Mouse (Mus musculus) C2C12 (cell line): ENCODE data around the gene Il31ra. TPM values are rescaled to one million over a fixed set of nuclear protein-coding genes. Genes with fewer than 3 reads are reported as not detected.
A peak's percentile ranks its signal among the peaks of the same experiment; 100 is the strongest.

Source experiments
- H3K27me3 ChIP-seq: one replicate; pipeline ENCODE4 v1.6.1; 2011; ENCODE audit not compliant: control insufficient read depth, insufficient read depth, insufficient read length
- H3K36me3 ChIP-seq: one replicate; pipeline ENCODE4 v1.6.1; 2011; ENCODE audit not compliant: control insufficient read depth, insufficient read depth
- H3K4me3 ChIP-seq: one replicate; pipeline ENCODE4 v1.5.1; 2011; ENCODE audit warnings: mild to moderate bottlenecking, control low read depth; ENCODE audit not compliant: poor library complexity, insufficient read depth, severe bottlenecking
- H3K79me2 ChIP-seq: one replicate; pipeline ENCODE4 v1.6.1; 2011; ENCODE audit not compliant: control insufficient read depth, insufficient read depth
- H3K79me3 ChIP-seq: one replicate; pipeline ENCODE4 v1.6.1; 2011; ENCODE audit warnings: low read depth, control low read depth
- H3ac ChIP-seq: one replicate; pipeline ENCODE3; 2011; ENCODE audit warnings: low read depth; ENCODE audit not compliant: control insufficient read depth, insufficient read length
- CEBPB ChIP-seq: IDR thresholded peaks from one replicate; pipeline ENCODE4 v1.6.1; 2011; ENCODE audit warnings: low read depth, mild to moderate bottlenecking, control low read depth, moderate library complexity
- CTCF ChIP-seq: IDR thresholded peaks from one replicate; pipeline ENCODE4 v1.5.1; 2011; ENCODE audit not compliant: control insufficient read depth, insufficient read depth, insufficient read length
- FOSL1 ChIP-seq: IDR thresholded peaks from one replicate; pipeline ENCODE4 v1.8.0; 2011; ENCODE audit warnings: mild to moderate bottlenecking, low read length; ENCODE audit not compliant: poor library complexity, insufficient read depth, severe bottlenecking
- MAX ChIP-seq: IDR thresholded peaks from one replicate; pipeline ENCODE4 v1.6.1; 2011; ENCODE audit warnings: mild to moderate bottlenecking, control low read depth
- MYOD1 ChIP-seq: IDR thresholded peaks from one replicate; pipeline ENCODE4 v1.6.1; 2011; ENCODE audit warnings: low read depth; ENCODE audit not compliant: control insufficient read depth, insufficient read length
- MYOG ChIP-seq: IDR thresholded peaks from one replicate; pipeline ENCODE4 v1.6.1; 2011; ENCODE audit not compliant: control insufficient read depth, insufficient read length; ENCODE audit errors: extremely low read depth
- USF1 ChIP-seq: IDR thresholded peaks from one replicate; pipeline ENCODE4 v1.6.1; 2011; ENCODE audit warnings: low read depth, mild to moderate bottlenecking, control low read depth, moderate library complexity
- polyA plus RNA-seq: library from polyadenylated mRNA; unstranded; fragments of >200 nt; fragmentation: generic; extraction: Trizol; gene quantifications from one replicate; pipeline ENCODE4 v1.2.1, GENCODE M21; 2012; ENCODE audit warnings: missing spikeins

Gene Il31ra
- polyA plus RNA-seq, 1 experiment = not detected

DNA sequence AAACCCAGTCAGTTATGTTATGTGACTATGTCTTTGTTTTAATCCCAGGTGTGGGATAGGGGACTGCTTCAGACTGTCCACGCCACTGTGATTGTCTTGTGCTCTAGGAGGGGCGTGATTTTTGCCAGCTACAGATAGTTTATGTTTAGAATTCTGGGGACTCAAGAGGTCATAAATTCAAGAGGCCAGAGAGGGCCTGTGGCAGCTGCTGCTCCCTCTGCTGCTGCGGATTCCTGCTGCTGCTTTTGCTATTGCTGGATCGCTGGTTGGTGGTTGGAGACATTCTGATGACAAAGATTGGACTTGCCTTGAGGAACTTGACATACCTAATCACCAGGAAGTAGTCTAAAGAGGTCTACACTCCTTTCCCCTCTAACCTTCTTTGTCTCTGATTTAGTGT, 57.5 kb downstream of the Il31ra start:
- Histone ChIP-seq H3K36me3 (no peaks in the 10 kb centered on the region), H3K79me2 (no peaks in the 10 kb centered on the region), H3K27me3 (no peaks in the 10 kb centered on the region), H3K79me3 (no peaks in the 10 kb centered on the region), H3K4me3 (no peak overlapping the region), H3ac (no peak overlapping the region)
- TF ChIP-seq CTCF = no peak
- TF ChIP-seq MYOD1 = no peak
- TF ChIP-seq MAX = no peak
- no peak for TF ChIP-seq MYOG
- TF ChIP-seq FOSL1 = no peak
- no peak for TF ChIP-seq USF1
- no peak for TF ChIP-seq CEBPB

DNA sequence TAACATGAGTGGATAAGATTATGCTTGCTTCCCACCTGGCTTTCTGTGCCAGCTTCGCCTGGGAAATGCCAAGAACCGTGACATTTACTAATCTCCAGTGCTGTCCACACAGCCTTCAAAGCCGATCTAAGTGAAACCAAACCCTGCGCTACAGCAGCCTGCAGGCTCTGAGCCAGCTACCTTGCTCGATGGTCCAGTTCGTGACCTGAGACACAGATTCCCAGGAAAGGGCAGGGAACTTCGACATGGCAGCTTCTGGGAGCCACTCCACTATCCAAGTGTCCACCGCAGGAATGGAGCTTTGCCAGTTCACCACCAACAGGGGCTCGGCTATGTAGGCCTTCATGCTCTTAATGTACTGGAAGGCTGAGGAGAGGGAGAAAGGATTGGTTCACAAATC, 60.6 kb downstream of the Il31ra start:
- H3ac ChIP-seq = no peak overlapping the region
- H3K4me3 ChIP-seq = no peak overlapping the region
- no peaks in the 10 kb centered on the region for H3K27me3 ChIP-seq
- no peaks in the 10 kb centered on the region for H3K79me3 ChIP-seq
- no peaks in the 10 kb centered on the region for H3K79me2 ChIP-seq
- no peaks in the 10 kb centered on the region for H3K36me3 ChIP-seq
- TF ChIP-seq MYOD1 (no peak), MAX (no peak), FOSL1 (no peak), MYOG (no peak), CTCF (no peak), CEBPB (no peak), USF1 (no peak)

DNA sequence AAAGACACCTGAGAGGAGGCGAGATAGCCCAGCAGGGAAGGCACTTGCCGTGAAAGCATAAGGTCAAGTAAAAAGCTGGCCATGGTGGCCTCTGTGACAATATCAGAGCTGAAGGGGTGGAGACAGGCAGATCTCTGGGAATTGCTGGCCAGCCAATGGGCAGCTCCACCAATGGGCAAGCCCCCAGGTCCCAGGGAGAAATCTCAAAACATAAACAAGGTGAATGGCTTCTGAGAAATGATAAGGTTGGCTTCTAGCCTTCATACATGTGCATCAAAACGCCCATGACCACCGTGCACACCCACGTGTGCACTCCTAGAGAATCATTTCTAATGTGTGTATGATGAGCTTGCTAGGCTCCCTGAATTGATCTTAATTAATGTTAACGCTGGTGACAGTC, 61.9 kb downstream of the Il31ra start:
- TF ChIP-seq CTCF = no peak
- TF ChIP-seq FOSL1 = no peak
- no peak for TF ChIP-seq USF1
- Histone ChIP-seq H3ac (no peak overlapping the region), H3K79me2 (no peaks in the 10 kb centered on the region)

DNA sequence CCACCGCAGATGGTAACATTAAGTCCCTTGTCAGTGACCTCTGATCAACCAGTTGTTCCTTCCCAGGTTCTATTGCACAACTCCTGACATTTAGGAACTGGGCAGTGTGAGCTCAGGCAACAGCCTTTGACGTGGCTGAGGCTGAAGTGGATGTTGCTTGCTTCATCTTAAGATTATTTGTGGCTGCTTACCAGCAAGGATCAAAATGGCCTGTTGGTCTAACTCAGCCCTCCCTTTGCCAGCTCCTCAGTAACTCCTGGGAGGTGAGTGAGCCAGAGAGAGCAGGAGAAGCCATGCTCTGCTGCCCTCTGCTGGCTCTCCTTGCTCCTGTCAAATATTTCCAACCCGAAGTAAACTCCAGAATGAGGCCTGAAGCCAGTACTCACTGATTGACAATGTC, 64.3 kb downstream of the Il31ra start:
- TF ChIP-seq CEBPB (peak; percentile 68), FOSL1 (no peak), CTCF (peak; percentile 61)
- no peak overlapping the region for H3ac ChIP-seq

More for the DNA sequence above, 61.9 kb downstream of the Il31ra start:
- H3K27me3 ChIP-seq = no peaks in the 10 kb centered on the region
- no peaks in the 10 kb centered on the region for H3K79me3 ChIP-seq
- no peak overlapping the region for H3K4me3 ChIP-seq
- no peaks in the 10 kb centered on the region for H3K36me3 ChIP-seq

DNA sequence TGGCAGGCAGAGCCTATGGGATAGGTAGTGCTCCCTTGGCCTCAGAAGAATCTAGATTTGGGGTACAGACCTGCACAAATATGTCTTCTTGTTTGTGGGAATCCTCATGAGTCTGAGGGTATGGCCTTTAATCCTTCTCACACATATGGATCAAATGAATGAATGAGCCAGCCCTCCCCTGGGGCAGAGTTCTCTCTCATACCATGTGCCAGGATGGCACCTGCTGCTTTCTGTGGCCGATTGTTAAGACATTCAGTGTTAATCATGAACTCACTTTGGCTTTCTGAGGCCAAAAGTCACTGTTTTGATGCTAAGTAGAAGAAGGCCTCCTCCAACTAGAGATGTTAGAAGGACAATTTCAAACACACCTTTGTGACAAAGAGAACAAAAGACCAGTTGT, 67.0 kb downstream of the Il31ra start:
- no peak for TF ChIP-seq MYOG
- TF ChIP-seq USF1 = no peak
- no peak for TF ChIP-seq CTCF
- TF ChIP-seq FOSL1 = no peak
- TF ChIP-seq MYOD1 = no peak
- TF ChIP-seq CEBPB = no peak
- TF ChIP-seq MAX = no peak
- H3K36me3 ChIP-seq = no peaks in the 10 kb centered on the region
- H3K4me3 ChIP-seq = no peak overlapping the region
- H3K27me3 ChIP-seq = no peaks in the 10 kb centered on the region
- H3K79me2 ChIP-seq = no peaks in the 10 kb centered on the region
- H3K79me3 ChIP-seq = no peaks in the 10 kb centered on the region
- no peak overlapping the region for H3ac ChIP-seq

More for the DNA sequence above, 64.3 kb downstream of the Il31ra start:
- no peak overlapping the region for H3K4me3 ChIP-seq
- no peaks in the 10 kb centered on the region for H3K36me3 ChIP-seq
- no peaks in the 10 kb centered on the region for H3K79me2 ChIP-seq
- no peaks in the 10 kb centered on the region for H3K79me3 ChIP-seq
- no peaks in the 10 kb centered on the region for H3K27me3 ChIP-seq

DNA sequence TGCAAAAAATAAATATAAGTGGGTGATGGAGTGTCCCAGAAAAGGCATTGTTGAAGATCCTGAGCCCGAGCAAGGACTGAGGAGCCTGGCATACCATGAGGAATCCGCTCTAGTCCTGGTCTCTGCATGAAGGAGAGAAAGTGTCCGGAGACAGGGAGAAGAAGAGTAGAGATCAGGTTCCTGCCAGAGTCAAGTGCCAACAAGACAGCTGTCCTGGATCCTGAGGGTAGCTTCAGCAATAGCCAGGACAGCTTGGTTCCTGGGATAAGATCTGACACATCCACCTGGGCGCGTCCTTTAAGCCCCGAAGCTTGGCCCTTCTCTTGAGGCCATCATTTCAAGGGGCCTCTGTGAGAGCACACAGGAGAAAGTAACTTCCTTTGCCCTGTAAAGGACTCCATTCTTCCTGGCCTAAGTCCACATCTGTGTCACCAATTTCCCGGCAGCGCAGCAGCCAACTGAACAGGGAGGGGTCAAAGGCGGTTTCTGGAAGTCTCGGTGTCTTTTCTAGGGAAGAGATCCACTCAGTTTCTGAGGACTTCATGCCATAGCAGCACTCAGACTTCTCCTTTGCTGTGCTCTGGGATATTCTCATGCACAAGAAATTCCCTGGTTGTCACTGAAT, 70.7 kb downstream of the Il31ra start:
- Histone ChIP-seq H3K4me3 (no peak overlapping the region), H3K27me3 (peaks cover 4% of the 10 kb centered on the region), H3K36me3 (no peaks in the 10 kb centered on the region), H3ac (no peak overlapping the region), H3K79me2 (no peaks in the 10 kb centered on the region), H3K79me3 (no peaks in the 10 kb centered on the region)
- no peak for TF ChIP-seq MAX
- TF ChIP-seq CTCF = no peak
- TF ChIP-seq MYOD1 = no peak
- no peak for TF ChIP-seq MYOG
